Mouse (Mus musculus) intestine, postnatal 0 days (tissue): ENCODE data around the gene Tap2. TPM values are rescaled to one million over a fixed set of nuclear protein-coding genes. Genes with fewer than 3 reads are reported as not detected.
A peak's percentile ranks its signal among the peaks of the same experiment; 100 is the strongest.

ENCODE experiments used
- ATAC-seq: fragments of 200-750 bp; cut with Nextera tagmentation; 2 replicates; pipeline ENCODE4 v1.8.0; 2017; ENCODE audit warnings: mild to moderate bottlenecking, moderate TSS enrichment, moderate library complexity
- H3K27ac ChIP-seq: fragments of 300-500 bp; sonication (generic); 2 replicates; pipeline ENCODE4 v1.5.1; 2014; ENCODE audit warnings: mild to moderate bottlenecking, low read depth, low read length, moderate library complexity
- H3K27me3 ChIP-seq: fragments of 300-500 bp; sonication (generic); replicated peaks from 2 replicates; pipeline ENCODE4 v1.6.1; 2014; ENCODE audit warnings: low read length, mixed read lengths; ENCODE audit not compliant: control insufficient read depth, insufficient read depth
- H3K36me3 ChIP-seq: fragments of 300-500 bp; sonication (generic); 2 replicates; pipeline ENCODE4 v1.6.1; 2014; ENCODE audit warnings: mild to moderate bottlenecking, moderate library complexity; ENCODE audit not compliant: control insufficient read depth, insufficient read depth
- H3K4me1 ChIP-seq: fragments of 300-500 bp; sonication (generic); replicated peaks from 2 replicates; pipeline ENCODE4 v1.6.1; 2014; ENCODE audit warnings: antibody characterized with exemption, low read length, mixed read lengths; ENCODE audit not compliant: control insufficient read depth, insufficient read depth
- H3K4me2 ChIP-seq: fragments of 300-500 bp; sonication (generic); replicated peaks from 2 replicates; pipeline ENCODE4 v1.6.1; 2014; ENCODE audit warnings: low read depth, mild to moderate bottlenecking, moderate library complexity
- H3K4me3 ChIP-seq: fragments of 300-500 bp; sonication (generic); 2 replicates; pipeline ENCODE4 v1.5.1; 2014; ENCODE audit warnings: low read depth, low read length
- H3K9ac ChIP-seq: fragments of 300-500 bp; sonication (generic); 2 replicates; pipeline ENCODE4 v1.6.1; 2014; ENCODE audit warnings: mild to moderate bottlenecking, low read depth, low read length
- H3K9me3 ChIP-seq: fragments of 300-500 bp; sonication (generic); 2 replicates; pipeline ENCODE4 v1.6.1; 2016; ENCODE audit warnings: mixed run types; ENCODE audit not compliant: control insufficient read depth
- CTCF ChIP-seq: sonication (generic); IDR thresholded peaks from 2 replicates; pipeline ENCODE4 v1.5.1; 2016; ENCODE audit warnings: low read depth, mild to moderate bottlenecking, control low read depth, antibody characterized with exemption, moderate library complexity
- WGBS: fragments of 180-500 bp; shearing (Covaris S2); extraction: QIAGEN DNeasy Blood & Tissue Kit; methylation state at CpG from one replicate; pipeline ENCODE4 v1.1.7; 2014; 5-methylcytosine and 5-hydroxymethylcytosine counted together
- polyA plus RNA-seq: library from polyadenylated mRNA; unstranded; fragments of >200 nt; fragmentation: Nextera tagmentation; extraction: Ambion mirVana; gene quantifications from 2 replicates; pipeline ENCODE4 v1.2.1, GENCODE M21; 2015

The Tap2 gene
- polyA plus RNA-seq, 1 experiment from 2014 or later, result 11.2 TPM

GRCm38 (mm10) chr17:34183564-34184219 lies 19.6 kb upstream of the Tap2 start:
- 62% methylated on average over 15 of the region's 15 CpGs for WGBS
- no peak for TF ChIP-seq CTCF

GRCm38 (mm10) chr17:34185526-34185925 lies 17.8 kb upstream of the Tap2 start:
- Histone ChIP-seq H3K4me1 (no peaks in the 10 kb centered on the region; the same call in 1 of the 2 replicates), H3K36me3 (no peaks in the 10 kb centered on the region; the same call in 1 of the 2 replicates), H3K4me3 (no peak overlapping the region), H3K9me3 (no peaks in the 10 kb centered on the region), H3K9ac (no peak overlapping the region), H3K27me3 (no peaks in the 10 kb centered on the region), H3K4me2 (no peak overlapping the region), H3K27ac (no peak overlapping the region)
- no peak for TF ChIP-seq CTCF
- WGBS, result 94% methylated on average over 9 of the region's 9 CpGs
- ATAC-seq, result no peak

More at GRCm38 (mm10) chr17:34183564-34184219, 19.6 kb upstream of the Tap2 start:
- no peaks in the 10 kb centered on the region for H3K27me3 ChIP-seq
- no peak overlapping the region for H3K4me3 ChIP-seq
- no peak overlapping the region for H3K9ac ChIP-seq
- H3K36me3 ChIP-seq, result no peaks in the 10 kb centered on the region
- H3K4me1 ChIP-seq, result no peaks in the 10 kb centered on the region
- ATAC-seq, result no peak
- no peaks in the 10 kb centered on the region for H3K9me3 ChIP-seq
- H3K4me2 ChIP-seq, result no peak overlapping the region
- H3K27ac ChIP-seq, result no peak overlapping the region

GRCm38 (mm10) chr17:34186885-34187260 lies 16.5 kb upstream of the Tap2 start:
- Histone ChIP-seq H3K4me3 (peak overlapping the region; percentile 65), H3K9ac (peak overlapping the region; percentile 70), H3K4me2 (peak overlapping the region; percentile 98), H3K36me3 (no peaks in the 10 kb centered on the region; the same call in 1 of the 2 replicates), H3K27ac (peak overlapping the region; percentile 77), H3K27me3 (no peaks in the 10 kb centered on the region), H3K4me1 (no peaks in the 10 kb centered on the region; the same call in 1 of the 2 replicates), H3K9me3 (no peaks in the 10 kb centered on the region)
- TF ChIP-seq CTCF, result no peak
- peak; percentile 55 for ATAC-seq
- 5% methylated on average over 14 of the region's 14 CpGs for WGBS

- WGBS, result under 1% methylated on average over 46 of the region's 46 CpGs
- peak within 1 kb of the TSS; percentile 77 for H3K27ac ChIP-seq
- peak within 1 kb of the TSS; percentile 98 for H3K4me2 ChIP-seq
- no peaks in the 10 kb centered on the region for H3K27me3 ChIP-seq
- ATAC-seq, result peak; percentile 95
- H3K9me3 ChIP-seq, result no peaks in the 10 kb centered on the region
- peak within 1 kb of the TSS; percentile 70 for H3K9ac ChIP-seq
- TF ChIP-seq CTCF, result no peak
- H3K4me1 ChIP-seq, result no peaks in the 10 kb centered on the region; the same call in 1 of the 2 replicates
- H3K36me3 ChIP-seq, result no peaks in the 10 kb centered on the region; the same call in 1 of the 2 replicates
- H3K4me3 ChIP-seq, result peak within 1 kb of the TSS; percentile 65
Observed at GRCm38 (mm10) chr17:34187261-34187916, 15.9 kb upstream of the Tap2 start, which contains the start of the genes Tap1 and Psmb9. Gene Tap1, plus strand, starts transcription at chr17:34187553. Gene Psmb9, minus strand, starts transcription at chr17:34187764.

- H3K27ac ChIP-seq, result peak overlapping the region; percentile 77
- H3K9me3 ChIP-seq, result no peaks in the 10 kb centered on the region
- WGBS, result 6% methylated on average over 20 of the region's 20 CpGs
- peak overlapping the region; percentile 70 for H3K9ac ChIP-seq
- 0 out of 2 replicates have a peak, but pooled peaks have one; percentile 5 for ATAC-seq
- H3K36me3 ChIP-seq, result no peaks in the 10 kb centered on the region; the same call in 1 of the 2 replicates
- no peaks in the 10 kb centered on the region for H3K27me3 ChIP-seq
- H3K4me2 ChIP-seq, result peak overlapping the region; percentile 98
- H3K4me3 ChIP-seq, result peak overlapping the region; percentile 65
- no peak for TF ChIP-seq CTCF
- H3K4me1 ChIP-seq, result no peaks in the 10 kb centered on the region; the same call in 1 of the 2 replicates
Observed at GRCm38 (mm10) chr17:34188010-34188409, 15.3 kb upstream of the Tap2 start.

GRCm38 (mm10) chr17:34188986-34189385 lies 14.3 kb upstream of the Tap2 start:
- no peak for TF ChIP-seq CTCF
- H3K4me1 ChIP-seq, result no peaks in the 10 kb centered on the region; the same call in 1 of the 2 replicates
- H3K36me3 ChIP-seq, result no peaks in the 10 kb centered on the region; the same call in 1 of the 2 replicates
- 0 out of 2 replicates have a peak overlapping the region, but pooled peaks have one; percentile 10 for H3K4me2 ChIP-seq
- WGBS, result 84% methylated on average over 6 of the region's 6 CpGs
- no peak overlapping the region for H3K4me3 ChIP-seq
- no peak overlapping the region for H3K27ac ChIP-seq
- no peak for ATAC-seq
- no peaks in the 10 kb centered on the region for H3K9me3 ChIP-seq
- no peak overlapping the region for H3K9ac ChIP-seq
- no peaks in the 10 kb centered on the region for H3K27me3 ChIP-seq
